Mouse (Mus musculus) cerebral cortex, adult 2 months (tissue): ENCODE measurements around the gene Commd3.

Experiments
- WGBS: fragments of 180-500 bp; shearing (Covaris S2); methylation state at CpG from one replicate; pipeline ENCODE4 v1.1.7; 2018; 5-methylcytosine and 5-hydroxymethylcytosine counted together

The Commd3 gene

GRCm38 (mm10) chr2:18687671-18688170, 15.5 kb downstream of the Commd3 start:
- WGBS: 36% methylated on average over 9 of the region's 9 CpGs

GRCm38 (mm10) chr2:18688286-18688685, 16.1 kb downstream of the Commd3 start:
- WGBS: 31% methylated on average over 6 of the region's 6 CpGs

- 2% methylated on average over 45 of the region's 45 CpGs for WGBS
These were observed 16.5 kb downstream of the Commd3 start for GRCm38 (mm10) chr2:18688708-18689063.

- WGBS: 1% methylated on average over 51 of the region's 51 CpGs
These were observed 17.1 kb downstream of the Commd3 start for GRCm38 (mm10) chr2:18689064-18689921.

GRCm38 (mm10) chr2:18690055-18690691, 18.0 kb downstream of the Commd3 start:
- WGBS: 1% methylated on average over 56 of the region's 58 CpGs

- WGBS: 11% methylated on average over 9 of the region's 9 CpGs
These were observed 18.6 kb downstream of the Commd3 start for GRCm38 (mm10) chr2:18690756-18691155.

- WGBS: 24% methylated on average over 1 of the region's 1 CpGs
These were observed 20.4 kb downstream of the Commd3 start for GRCm38 (mm10) chr2:18692548-18692947.

- WGBS: 2% methylated on average over 5 of the region's 5 CpGs
These were observed 21.3 kb downstream of the Commd3 start for GRCm38 (mm10) chr2:18693491-18693870.

- under 1% methylated on average over 58 of the region's 61 CpGs for WGBS
These were observed 21.9 kb downstream of the Commd3 start, which contains the start of gene Spag6 for GRCm38 (mm10) chr2:18693871-18694610. TSS of gene Spag6 (plus strand) at chr2:18694032.

- 5% methylated on average over 20 of the region's 20 CpGs for WGBS
These were observed 22.4 kb downstream of the Commd3 start for GRCm38 (mm10) chr2:18694611-18694950.

- whole genome bisulfite sequencing: 10% methylated on average over 8 of the region's 8 CpGs
These were observed 23.0 kb downstream of the Commd3 start for GRCm38 (mm10) chr2:18695163-18695562.

GRCm38 (mm10) chr2:18695629-18696150, 23.5 kb downstream of the Commd3 start:
- WGBS: 29% methylated on average over 7 of the region's 7 CpGs

GRCm38 (mm10) chr2:18697591-18698244, 25.5 kb downstream of the Commd3 start:
- 17% methylated on average over 4 of the region's 4 CpGs for WGBS

- 3% methylated on average over 56 of the region's 56 CpGs for WGBS
These were observed 26.6 kb downstream of the Commd3 start for GRCm38 (mm10) chr2:18698663-18699385.

- 12% methylated on average over 11 of the region's 11 CpGs for whole genome bisulfite sequencing
These were observed 27.3 kb downstream of the Commd3 start for GRCm38 (mm10) chr2:18699401-18699990.

GRCm38 (mm10) chr2:18710356-18710755, 38.2 kb downstream of the Commd3 start:
- 32% methylated on average over 3 of the region's 3 CpGs for WGBS

GRCm38 (mm10) chr2:18713071-18713470, 40.9 kb downstream of the Commd3 start:
- WGBS: 82% methylated on average over 2 of the region's 2 CpGs

- WGBS: 85% methylated on average over 3 of the region's 3 CpGs
These were observed 42.2 kb downstream of the Commd3 start for GRCm38 (mm10) chr2:18714337-18714736.

- WGBS: 92% methylated on average over 4 of the region's 4 CpGs
These were observed 46.3 kb downstream of the Commd3 start for GRCm38 (mm10) chr2:18718521-18718920.

- 59% methylated on average over 3 of the region's 3 CpGs for WGBS
These were observed 50.1 kb downstream of the Commd3 start for GRCm38 (mm10) chr2:18722208-18722830.
